Mouse (Mus musculus) neural tube, embryonic 13.5 days (tissue): ENCODE measurements around the gene Lpcat3. TPM values are rescaled to one million over a fixed set of nuclear protein-coding genes. Genes with fewer than 3 reads are reported as not detected.

Experiments used
- ATAC-seq: fragments of 200-750 bp; cut with Nextera tagmentation; 2 replicates; pipeline ENCODE4 v1.8.0; 2017; ENCODE audit warnings: low read depth, mild to moderate bottlenecking, moderate TSS enrichment, moderate library complexity
- H3K27ac ChIP-seq: fragments of 300-500 bp; sonication (generic); replicated peaks from 2 replicates; pipeline ENCODE4 v1.5.1; 2015; ENCODE audit warnings: moderate library complexity, mild to moderate bottlenecking, inconsistent platforms
- H3K27me3 ChIP-seq: fragments of 300-500 bp; sonication (generic); 2 replicates; pipeline ENCODE4 v1.6.1; 2015; ENCODE audit warnings: mild to moderate bottlenecking, inconsistent platforms
- H3K36me3 ChIP-seq: fragments of 300-500 bp; sonication (generic); 2 replicates; pipeline ENCODE4 v1.6.1; 2015; ENCODE audit warnings: mild to moderate bottlenecking, inconsistent platforms
- H3K4me1 ChIP-seq: fragments of 300-500 bp; sonication (generic); replicated peaks from 2 replicates; pipeline ENCODE4 v1.6.1; 2015; ENCODE audit warnings: inconsistent platforms
- H3K4me2 ChIP-seq: fragments of 300-500 bp; sonication (generic); 2 replicates; pipeline ENCODE4 v1.6.1; 2015; ENCODE audit warnings: inconsistent platforms, mild to moderate bottlenecking, moderate library complexity
- H3K4me3 ChIP-seq: fragments of 300-500 bp; sonication (generic); 2 replicates; pipeline ENCODE4 v1.5.1; 2015; ENCODE audit warnings: mild to moderate bottlenecking, inconsistent platforms
- H3K9ac ChIP-seq: fragments of 300-500 bp; sonication (generic); 2 replicates; pipeline ENCODE4 v1.6.1; 2015; ENCODE audit warnings: moderate library complexity, mild to moderate bottlenecking, inconsistent platforms
- H3K9me3 ChIP-seq: fragments of 300-500 bp; sonication (generic); 2 replicates; pipeline ENCODE4 v1.6.1; 2016; ENCODE audit warnings: inconsistent platforms
- WGBS: fragments of 180-500 bp; shearing (Covaris S2); methylation state at CpG from one replicate; pipeline ENCODE4 v1.1.7; 2015; 5-methylcytosine and 5-hydroxymethylcytosine counted together
- polyA plus RNA-seq: library from polyadenylated mRNA; unstranded; fragments of >200 nt; fragmentation: Nextera tagmentation; extraction: Ambion mirVana; gene quantifications from 2 replicates; pipeline ENCODE4 v1.2.1, GENCODE M21; 2015

Gene Lpcat3
- polyA plus RNA-seq, 1 experiment from 2014 or later: 43.7 TPM

DNA sequence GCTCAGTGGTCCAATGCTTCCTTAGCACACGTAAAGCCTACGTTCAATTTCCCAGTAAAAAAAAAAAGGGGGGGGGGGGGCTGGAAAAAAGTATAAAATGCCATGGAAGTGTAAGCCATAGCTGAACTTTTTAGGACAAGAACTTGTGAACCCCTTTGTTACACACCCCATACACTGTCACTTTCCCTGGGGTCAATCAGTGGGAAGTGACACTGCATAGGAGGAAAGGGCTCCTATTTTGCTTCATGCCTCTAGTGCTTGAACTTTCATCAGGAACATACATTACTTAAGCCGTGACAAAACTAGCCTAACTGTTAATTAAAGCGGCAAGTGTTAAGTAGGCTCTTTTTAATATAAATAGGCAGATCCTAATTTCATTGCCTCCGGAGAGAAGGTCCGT is 832 bp upstream of the Lpcat3 start:
- H3K36me3 ChIP-seq: 0 out of 2 replicates have a peak, but pooled peaks cover 3% of the 10 kb centered on the region
- no peaks in the 10 kb centered on the region for H3K9me3 ChIP-seq
- H3K4me3 ChIP-seq: peak overlapping the region; percentile 58
- H3K4me2 ChIP-seq: peak overlapping the region; percentile 65
- H3K27ac ChIP-seq: peak overlapping the region; percentile 75
- 26% methylated on average over 6 of the region's 6 CpGs for WGBS
- H3K4me1 ChIP-seq: peaks cover 17% of the 10 kb centered on the region
- no peaks in the 10 kb centered on the region for H3K27me3 ChIP-seq
- peak overlapping the region; percentile 72 for H3K9ac ChIP-seq
- ATAC-seq: no peak

DNA sequence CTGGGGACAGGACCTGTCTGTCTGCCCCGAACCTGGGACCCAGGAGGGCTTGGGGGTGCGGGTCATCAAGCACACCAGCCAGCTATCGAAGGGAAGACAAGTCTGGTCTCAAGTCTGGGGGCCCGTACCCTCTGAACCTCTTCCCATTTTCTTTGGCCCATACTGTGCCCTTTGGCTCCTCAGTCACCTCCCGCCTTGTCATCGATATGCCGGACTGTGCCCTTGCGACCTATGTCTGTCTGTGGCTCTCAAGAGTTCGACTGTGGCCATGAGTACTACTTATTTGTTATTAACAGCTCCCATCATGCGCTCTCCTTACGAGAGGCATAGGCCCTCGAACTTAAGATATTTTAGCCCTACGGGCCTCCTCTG is 583 bp downstream of the Lpcat3 start:
- Histone ChIP-seq H3K4me1 (peaks cover 17% of the 10 kb centered on the region), H3K4me3 (peak overlapping the region; percentile 58), H3K4me2 (peak overlapping the region; percentile 65), H3K36me3 (0 out of 2 replicates have a peak, but pooled peaks cover 3% of the 10 kb centered on the region), H3K9me3 (no peaks in the 10 kb centered on the region), H3K27ac (peak overlapping the region; percentile 75), H3K9ac (peak overlapping the region; percentile 72), H3K27me3 (no peaks in the 10 kb centered on the region)
- no peak for ATAC-seq
- WGBS: 17% methylated on average over 13 of the region's 13 CpGs

DNA sequence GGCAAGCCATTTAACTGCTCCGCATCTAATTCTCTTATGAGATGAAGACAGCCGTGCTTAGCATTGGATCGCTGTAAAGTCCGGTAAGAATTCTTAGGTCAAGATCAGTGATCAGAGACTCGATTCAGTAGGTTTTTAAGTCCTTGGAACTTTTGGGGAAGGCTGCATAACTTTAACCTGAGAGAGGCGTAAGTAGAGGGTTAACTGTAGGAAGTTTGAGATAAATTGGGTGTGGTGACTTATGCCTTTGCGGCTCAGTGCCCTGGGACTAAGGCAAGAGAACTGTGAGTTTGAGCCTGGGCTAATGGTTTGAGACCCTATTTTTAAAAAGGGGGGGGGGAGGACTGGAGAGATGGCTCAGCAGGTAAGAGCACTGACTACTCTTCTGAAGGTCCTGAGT is 1.4 kb downstream of the Lpcat3 start:
- Histone ChIP-seq H3K4me2 (peak overlapping the region; percentile 65), H3K4me3 (no peak overlapping the region), H3K36me3 (0 out of 2 replicates have a peak, but pooled peaks cover 3% of the 10 kb centered on the region), H3K9ac (no peak overlapping the region), H3K4me1 (peaks cover 17% of the 10 kb centered on the region), H3K27ac (no peak overlapping the region), H3K27me3 (no peaks in the 10 kb centered on the region), H3K9me3 (no peaks in the 10 kb centered on the region)
- WGBS: 86% methylated on average over 7 of the region's 7 CpGs
- no peak for ATAC-seq

DNA sequence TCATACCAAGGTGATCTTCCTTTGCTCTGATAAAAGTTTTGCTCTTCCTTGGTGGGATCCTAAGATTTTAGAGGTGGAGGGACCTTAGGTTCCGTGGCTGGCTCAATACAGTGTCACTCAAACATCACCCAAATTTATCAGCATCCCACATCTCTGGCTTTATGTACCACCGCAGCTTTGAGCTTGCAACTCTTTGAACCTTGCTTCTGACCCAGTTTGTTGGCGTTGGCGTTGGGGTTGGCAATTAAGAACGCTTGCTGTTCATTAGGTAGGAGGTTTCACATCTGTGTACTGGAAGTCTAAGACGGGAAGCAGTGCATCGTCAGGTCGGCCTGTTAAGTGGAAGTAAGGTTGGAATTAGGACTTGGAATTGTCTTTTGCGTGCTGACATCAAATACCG is 2.2 kb downstream of the Lpcat3 start:
- H3K9ac ChIP-seq: no peak overlapping the region
- no peak for ATAC-seq
- H3K9me3 ChIP-seq: no peaks in the 10 kb centered on the region
- peaks cover 17% of the 10 kb centered on the region for H3K4me1 ChIP-seq
- no peak overlapping the region for H3K27ac ChIP-seq
- H3K36me3 ChIP-seq: 0 out of 2 replicates have a peak, but pooled peaks cover 3% of the 10 kb centered on the region
- WGBS: 95% methylated on average over 10 of the region's 10 CpGs
- no peaks in the 10 kb centered on the region for H3K27me3 ChIP-seq
- no peak overlapping the region for H3K4me2 ChIP-seq
- H3K4me3 ChIP-seq: no peak overlapping the region

GRCm38 (mm10) chr6:124669234-124669859 is 6.5 kb downstream of the Lpcat3 start:
- Histone ChIP-seq H3K36me3 (0 out of 2 replicates have a peak, but pooled peaks cover 3% of the 10 kb centered on the region), H3K4me3 (no peak overlapping the region), H3K27me3 (no peaks in the 10 kb centered on the region), H3K9ac (no peak overlapping the region), H3K9me3 (no peaks in the 10 kb centered on the region), H3K4me1 (peaks cover under 1% of the 10 kb centered on the region; the same call in 1 of the 2 replicates), H3K4me2 (no peak overlapping the region), H3K27ac (no peak overlapping the region)
- 91% methylated on average over 11 of the region's 11 CpGs for WGBS
- ATAC-seq: no peak

GRCm38 (mm10) chr6:124670281-124670900 is 7.6 kb downstream of the Lpcat3 start:
- no peak overlapping the region for H3K4me3 ChIP-seq
- no peaks in the 10 kb centered on the region for H3K9me3 ChIP-seq
- H3K36me3 ChIP-seq: peaks cover 6% of the 10 kb centered on the region; the same call in 1 of the 2 replicates
- H3K27ac ChIP-seq: no peak overlapping the region
- WGBS: 92% methylated on average over 7 of the region's 7 CpGs
- H3K9ac ChIP-seq: no peak overlapping the region
- H3K4me2 ChIP-seq: no peak overlapping the region
- H3K4me1 ChIP-seq: no peaks in the 10 kb centered on the region; the same call in 1 of the 2 replicates
- no peak for ATAC-seq
- no peaks in the 10 kb centered on the region for H3K27me3 ChIP-seq

DNA sequence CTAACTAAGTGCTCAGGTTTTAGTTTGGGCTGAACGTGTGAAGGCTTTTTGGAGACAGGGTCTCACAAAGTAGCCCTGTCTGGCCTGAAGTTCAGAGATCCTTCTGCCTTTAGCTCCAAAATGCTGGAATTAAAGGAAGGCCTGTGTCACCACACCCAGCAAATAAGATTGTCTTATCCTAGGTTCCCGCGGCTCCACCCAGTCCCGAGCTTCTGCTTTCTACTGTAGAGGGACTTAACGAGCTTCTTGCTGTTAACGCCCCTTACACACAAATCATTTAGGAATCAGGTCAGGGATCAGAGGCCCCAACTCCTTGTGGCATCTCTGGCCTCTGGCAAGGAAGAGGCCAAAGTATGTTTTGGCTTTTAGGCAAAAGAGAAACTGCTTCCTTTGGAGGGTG is 9.3 kb downstream of the Lpcat3 start:
- H3K4me1 ChIP-seq: no peaks in the 10 kb centered on the region; the same call in 1 of the 2 replicates
- peaks cover 4% of the 10 kb centered on the region; the same call in 1 of the 2 replicates for H3K36me3 ChIP-seq
- no peaks in the 10 kb centered on the region for H3K9me3 ChIP-seq
- no peak overlapping the region for H3K4me3 ChIP-seq
- ATAC-seq: no peak
- H3K9ac ChIP-seq: no peak overlapping the region
- H3K27ac ChIP-seq: no peak overlapping the region
- H3K27me3 ChIP-seq: no peaks in the 10 kb centered on the region
- WGBS: 71% methylated on average over 6 of the region's 6 CpGs
- H3K4me2 ChIP-seq: no peak overlapping the region

GRCm38 (mm10) chr6:124673619-124674018 is 10.8 kb downstream of the Lpcat3 start:
- Histone ChIP-seq H3K4me2 (no peak overlapping the region), H3K9ac (no peak overlapping the region), H3K27ac (no peak overlapping the region), H3K4me1 (no peaks in the 10 kb centered on the region; the same call in 1 of the 2 replicates), H3K36me3 (peaks cover 4% of the 10 kb centered on the region; the same call in 1 of the 2 replicates), H3K4me3 (no peak overlapping the region), H3K27me3 (no peaks in the 10 kb centered on the region), H3K9me3 (no peaks in the 10 kb centered on the region)
- WGBS: 85% methylated on average over 9 of the region's 9 CpGs
- ATAC-seq: no peak

DNA sequence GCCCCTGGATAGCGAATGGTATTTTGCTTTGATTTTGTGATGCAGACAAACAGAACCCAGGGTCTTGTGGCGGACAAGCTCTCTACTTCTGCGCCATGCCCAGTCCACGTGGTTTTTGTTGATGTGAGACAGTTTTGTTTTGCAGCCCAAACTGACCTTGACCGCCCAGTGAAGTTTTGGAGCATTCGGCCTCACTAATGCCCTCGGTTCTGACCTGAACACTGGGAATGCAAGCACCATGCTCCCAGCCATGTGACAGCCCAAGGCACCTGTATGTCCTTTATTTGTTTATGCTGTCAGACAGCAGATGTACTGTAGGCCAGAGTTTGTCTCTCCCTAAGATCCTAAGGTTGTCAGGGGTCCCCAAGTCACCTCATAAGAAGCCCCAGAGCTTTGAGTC is 11.8 kb downstream of the Lpcat3 start:
- no peak overlapping the region for H3K27ac ChIP-seq
- H3K36me3 ChIP-seq: peaks cover 4% of the 10 kb centered on the region; the same call in 1 of the 2 replicates
- ATAC-seq: no peak
- no peaks in the 10 kb centered on the region; the same call in 1 of the 2 replicates for H3K4me1 ChIP-seq
- H3K4me3 ChIP-seq: no peak overlapping the region
- no peak overlapping the region for H3K4me2 ChIP-seq
- no peak overlapping the region for H3K9ac ChIP-seq
- WGBS: 95% methylated on average over 7 of the region's 7 CpGs
- H3K9me3 ChIP-seq: no peaks in the 10 kb centered on the region
- no peaks in the 10 kb centered on the region for H3K27me3 ChIP-seq

DNA sequence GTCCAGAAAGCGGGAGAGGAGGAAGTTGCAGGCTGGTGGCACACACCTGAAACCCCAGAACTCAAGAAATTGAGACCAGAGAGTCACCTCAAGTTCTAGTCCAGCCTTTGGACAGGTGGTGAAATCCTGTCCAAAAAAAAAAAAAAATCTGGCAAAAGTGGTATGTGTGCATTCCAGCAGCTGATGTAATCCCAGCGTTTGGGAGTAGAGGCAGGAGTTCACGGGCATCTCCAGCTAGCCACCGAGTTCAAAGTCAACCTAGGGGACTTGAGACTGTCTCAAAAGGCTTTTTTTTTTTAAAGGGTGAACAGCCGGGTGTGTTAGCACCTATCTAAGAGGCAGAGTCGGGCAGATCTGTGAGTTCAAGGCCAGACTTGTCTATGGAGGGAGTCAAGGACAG is 13.3 kb downstream of the Lpcat3 start:
- Histone ChIP-seq H3K4me3 (no peak overlapping the region), H3K4me2 (no peak overlapping the region), H3K27ac (no peak overlapping the region), H3K4me1 (no peaks in the 10 kb centered on the region; the same call in 1 of the 2 replicates), H3K36me3 (peaks cover 4% of the 10 kb centered on the region; the same call in 1 of the 2 replicates), H3K27me3 (no peaks in the 10 kb centered on the region), H3K9me3 (no peaks in the 10 kb centered on the region), H3K9ac (no peak overlapping the region)
- WGBS: 89% methylated on average over 6 of the region's 6 CpGs
- no peak for ATAC-seq

GRCm38 (mm10) chr6:124678769-124679168 is 15.9 kb downstream of the Lpcat3 start:
- Histone ChIP-seq H3K27me3 (no peaks in the 10 kb centered on the region), H3K4me3 (no peak overlapping the region), H3K4me1 (no peaks in the 10 kb centered on the region), H3K4me2 (no peak overlapping the region), H3K27ac (no peak overlapping the region), H3K9me3 (no peaks in the 10 kb centered on the region), H3K36me3 (peaks cover 4% of the 10 kb centered on the region; the same call in 1 of the 2 replicates), H3K9ac (no peak overlapping the region)
- 93% methylated on average over 7 of the region's 7 CpGs for WGBS
- no peak for ATAC-seq

GRCm38 (mm10) chr6:124679486-124679885 is 16.7 kb downstream of the Lpcat3 start:
- H3K36me3 ChIP-seq: peaks cover 4% of the 10 kb centered on the region; the same call in 1 of the 2 replicates
- WGBS: 93% methylated on average over 3 of the region's 3 CpGs
- no peak for ATAC-seq
- no peak overlapping the region for H3K27ac ChIP-seq
- H3K4me3 ChIP-seq: no peak overlapping the region
- H3K4me2 ChIP-seq: no peak overlapping the region
- H3K9me3 ChIP-seq: no peaks in the 10 kb centered on the region
- no peak overlapping the region for H3K9ac ChIP-seq
- H3K4me1 ChIP-seq: no peaks in the 10 kb centered on the region
- H3K27me3 ChIP-seq: no peaks in the 10 kb centered on the region
